Mouse (Mus musculus) erythroblast, embryonic 14.5 days (primary cell): ENCODE measurements at regions not wholly inside any gene's neighbourhood (a gene's known extent, or its start where the extent isn't known, plus 50 kb on each side); places are given as distances from the start of the nearest gene placed in this dataset.

Experiments used
- H3K27me3 ChIP-seq: 2 replicates; pipeline ENCODE4 v1.6.1; 2012; ENCODE audit warnings: inconsistent platforms; ENCODE audit not compliant: control insufficient read depth
- H3K36me3 ChIP-seq: 2 replicates; pipeline ENCODE4 v1.6.1; 2012; ENCODE audit warnings: mild to moderate bottlenecking, inconsistent platforms; ENCODE audit not compliant: control insufficient read depth
- H3K4me1 ChIP-seq: 2 replicates; pipeline ENCODE4 v1.6.1; 2012; ENCODE audit warnings: inconsistent platforms; ENCODE audit not compliant: control insufficient read depth
- H3K4me3 ChIP-seq: replicated peaks from 2 replicates; pipeline ENCODE3; 2012; ENCODE audit warnings: moderate library complexity, mild to moderate bottlenecking, inconsistent platforms
- H3K9me3 ChIP-seq: 2 replicates; pipeline ENCODE4 v1.6.1; 2012; ENCODE audit warnings: low read length, inconsistent platforms, mixed read lengths; ENCODE audit not compliant: control insufficient read depth
- GATA1 ChIP-seq: IDR thresholded peaks from 2 replicates; pipeline ENCODE4 v1.6.1; 2012; ENCODE audit warnings: low read length, inconsistent platforms, mixed read lengths
- TAL1 ChIP-seq: IDR thresholded peaks from 3 replicates; pipeline ENCODE4 v1.6.1; 2012; ENCODE audit warnings: low read length, inconsistent platforms, mixed read lengths

DNA sequence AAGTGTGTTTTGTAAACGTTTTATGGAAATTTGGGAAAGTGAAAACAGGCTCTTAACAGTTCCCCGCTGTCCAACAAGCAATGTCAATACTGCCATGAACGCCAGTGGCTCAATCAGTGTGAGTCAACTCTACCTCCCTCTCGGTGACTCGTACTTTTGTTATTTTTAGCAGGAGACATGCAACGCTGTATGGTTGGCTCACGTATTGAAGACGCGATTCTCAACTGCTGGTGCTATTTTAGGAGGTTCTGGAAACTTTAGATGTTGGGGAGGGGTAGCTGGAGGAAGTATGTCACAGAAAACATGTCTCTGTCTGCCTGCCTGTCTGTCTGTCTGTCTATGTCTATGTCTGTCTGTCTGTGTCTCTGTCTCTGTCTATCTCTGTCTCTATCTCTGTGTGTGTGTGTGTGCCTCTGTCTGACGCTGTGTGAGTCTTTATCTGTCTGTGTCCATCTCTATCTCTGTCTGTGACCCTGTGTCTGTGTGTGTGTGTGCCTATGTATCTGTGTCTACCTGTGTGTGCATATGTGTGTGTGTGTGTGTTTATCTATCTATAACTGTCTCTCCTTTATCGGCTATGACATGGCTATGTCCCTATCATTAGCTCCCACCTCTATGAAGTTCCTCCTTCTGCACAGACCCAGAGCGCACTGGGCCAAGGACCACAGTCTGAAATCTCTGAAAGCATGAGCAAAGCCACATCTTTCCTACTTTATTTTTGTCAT lies 283.9 kb upstream of the Runx1 start:
- H3K4me3 ChIP-seq: no peak overlapping the region
- TF ChIP-seq TAL1: no peak
- H3K27me3 ChIP-seq: peaks cover 36% of the 10 kb centered on the region
- peaks cover 2% of the 10 kb centered on the region; the same call in 1 of the 2 replicates for H3K9me3 ChIP-seq
- H3K4me1 ChIP-seq: peaks cover 11% of the 10 kb centered on the region
- H3K36me3 ChIP-seq: no peaks in the 10 kb centered on the region

DNA sequence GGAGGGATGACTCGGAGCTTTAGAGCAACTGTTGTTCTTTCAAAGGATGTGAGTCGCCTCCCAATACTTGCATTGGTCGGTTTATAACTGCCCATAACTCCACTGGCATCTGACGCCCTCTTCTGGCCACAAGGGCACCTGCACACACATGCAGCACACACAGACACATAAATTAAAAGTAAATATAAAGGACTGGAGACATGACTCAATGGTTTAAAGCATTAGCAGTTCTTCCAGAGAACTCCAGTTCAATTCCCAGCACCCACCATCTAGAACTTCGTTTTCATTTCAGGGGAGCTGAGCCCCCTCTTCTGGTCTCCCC lies 281.5 kb upstream of the Runx1 start:
- H3K36me3 ChIP-seq: no peaks in the 10 kb centered on the region
- no peak for TF ChIP-seq GATA1
- TF ChIP-seq TAL1: no peak
- H3K4me1 ChIP-seq: peaks cover 14% of the 10 kb centered on the region
- H3K9me3 ChIP-seq: peaks cover 2% of the 10 kb centered on the region; the same call in 1 of the 2 replicates
- H3K27me3 ChIP-seq: peaks cover 25% of the 10 kb centered on the region
- H3K4me3 ChIP-seq: no peak overlapping the region

DNA sequence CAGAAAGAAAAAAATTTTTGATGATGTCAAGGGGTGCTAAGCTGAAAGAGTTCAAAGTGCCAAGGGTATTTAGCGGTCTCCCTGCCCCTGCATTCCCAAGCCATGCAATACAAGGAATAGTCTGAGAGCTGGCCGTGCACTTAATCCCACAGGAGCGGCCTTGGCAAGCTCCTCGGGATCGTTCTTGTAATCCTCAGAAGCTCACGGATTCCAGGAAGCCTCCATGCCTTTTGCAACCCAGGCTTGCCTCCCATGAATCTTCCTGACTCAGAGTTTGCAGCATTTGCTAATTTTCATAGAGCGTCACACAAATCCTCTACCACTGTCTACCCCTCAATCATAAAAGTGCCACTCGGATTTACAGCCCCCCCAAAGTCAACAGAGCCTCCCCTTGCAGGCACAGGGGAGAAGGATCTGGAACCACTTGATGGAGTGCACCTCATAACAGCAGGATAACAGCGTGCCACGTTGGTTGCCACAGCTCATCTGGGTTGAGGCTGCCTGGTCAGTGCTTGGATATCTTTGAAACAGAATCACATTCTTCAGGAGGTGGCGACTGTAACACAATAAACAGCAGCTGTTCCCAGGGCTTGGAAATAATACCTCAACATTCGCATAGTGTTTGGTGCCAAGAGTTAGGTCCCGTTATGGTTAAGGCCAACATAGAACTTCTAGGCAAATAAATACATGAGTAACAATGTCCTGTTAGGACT lies 281.0 kb upstream of the Runx1 start:
- Histone ChIP-seq H3K4me1 (peaks cover 14% of the 10 kb centered on the region), H3K9me3 (peaks cover 2% of the 10 kb centered on the region; the same call in 1 of the 2 replicates), H3K27me3 (peaks cover 21% of the 10 kb centered on the region), H3K4me3 (no peak overlapping the region), H3K36me3 (no peaks in the 10 kb centered on the region)
- TF ChIP-seq TAL1 (no peak), GATA1 (no peak)

DNA sequence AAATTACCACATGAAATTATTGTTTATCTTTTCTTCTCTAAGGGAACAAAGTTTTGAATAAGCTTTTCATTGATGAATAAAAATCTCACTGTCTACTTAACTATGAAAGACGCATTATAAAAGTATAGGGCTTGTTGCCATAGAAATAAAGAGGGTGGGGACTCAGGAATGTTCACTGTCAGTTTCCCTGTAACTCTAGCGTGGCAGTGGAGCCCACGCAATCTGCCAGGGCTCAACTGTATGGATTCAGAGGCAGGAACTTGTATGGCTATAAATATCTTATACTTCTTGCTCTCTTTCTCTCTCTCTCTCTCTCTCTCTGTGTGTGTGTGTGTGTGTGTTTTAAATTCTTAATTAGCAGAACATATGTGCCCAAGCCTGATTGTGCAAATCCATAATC lies 276.2 kb upstream of the Runx1 start:
- TF ChIP-seq GATA1: no peak
- no peak for TF ChIP-seq TAL1
- no peaks in the 10 kb centered on the region for H3K9me3 ChIP-seq
- no peak overlapping the region for H3K4me3 ChIP-seq
- H3K27me3 ChIP-seq: peaks cover 27% of the 10 kb centered on the region
- H3K4me1 ChIP-seq: peaks cover 3% of the 10 kb centered on the region
- H3K36me3 ChIP-seq: no peaks in the 10 kb centered on the region

DNA sequence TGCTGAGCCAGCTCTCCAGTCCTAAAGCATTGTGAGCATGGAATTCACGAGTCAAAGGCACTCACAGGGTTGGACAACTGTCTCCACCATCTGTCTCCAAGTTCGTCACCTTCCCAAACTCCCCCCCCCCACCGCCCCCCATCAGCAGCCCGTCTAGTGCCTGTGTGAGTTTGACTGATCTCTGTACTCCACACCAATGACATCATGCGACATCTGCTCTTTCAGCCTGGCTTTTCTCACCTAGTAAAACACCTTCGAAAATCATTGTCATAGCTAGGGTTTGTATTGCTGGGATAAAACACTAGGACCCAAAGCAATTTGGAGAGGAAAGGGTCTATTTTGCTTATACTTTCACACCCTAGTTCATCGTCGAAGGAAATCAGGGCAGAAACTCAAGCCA lies 272.1 kb upstream of the Runx1 start:
- Histone ChIP-seq H3K9me3 (no peaks in the 10 kb centered on the region), H3K4me3 (no peak overlapping the region), H3K27me3 (peaks cover 15% of the 10 kb centered on the region), H3K36me3 (no peaks in the 10 kb centered on the region), H3K4me1 (peaks cover 2% of the 10 kb centered on the region)
- no peak for TF ChIP-seq TAL1
- TF ChIP-seq GATA1: no peak

DNA sequence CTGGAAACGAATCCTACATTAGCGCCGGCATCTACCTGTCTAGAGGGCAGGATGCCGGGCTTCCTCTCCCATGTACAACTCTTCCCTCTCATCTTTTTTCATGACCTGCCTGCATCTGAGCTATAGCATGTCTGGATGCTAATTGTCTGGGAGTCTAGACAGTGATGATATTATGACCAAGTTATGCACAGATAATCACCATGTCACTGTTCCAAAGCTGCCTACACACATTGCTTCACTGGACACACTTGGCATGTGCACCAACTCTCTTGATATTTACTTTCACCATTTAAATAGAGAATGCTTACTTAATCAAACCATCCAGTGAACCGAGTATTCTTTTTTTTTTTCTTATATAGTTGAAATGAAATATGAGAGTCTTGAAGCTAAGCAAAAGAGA lies 270.2 kb upstream of the Runx1 start:
- peaks cover 4% of the 10 kb centered on the region; the same call in 1 of the 2 replicates for H3K4me1 ChIP-seq
- no peaks in the 10 kb centered on the region for H3K36me3 ChIP-seq
- no peak overlapping the region for H3K4me3 ChIP-seq
- H3K9me3 ChIP-seq: no peaks in the 10 kb centered on the region
- no peak for TF ChIP-seq TAL1
- peaks cover 17% of the 10 kb centered on the region for H3K27me3 ChIP-seq

DNA sequence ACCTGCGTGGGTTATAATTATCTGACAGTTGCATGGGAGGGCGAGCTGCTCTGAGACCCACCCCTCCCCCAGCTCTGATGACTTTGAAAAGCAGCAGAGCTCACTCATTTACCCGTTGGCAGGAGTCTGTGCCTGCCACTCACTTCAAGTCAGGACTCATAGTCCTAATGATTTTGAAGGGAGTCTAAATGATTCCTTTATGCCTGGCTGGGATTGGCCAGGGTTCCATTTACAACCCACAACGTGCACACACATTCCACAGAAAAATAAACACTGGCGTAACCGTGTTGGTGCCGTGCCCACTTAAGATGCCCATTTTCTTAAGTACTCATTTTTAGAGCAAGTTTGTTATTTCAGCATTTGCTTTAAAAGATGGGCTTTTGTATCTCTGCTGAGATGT lies 266.8 kb upstream of the Runx1 start:
- peaks cover 4% of the 10 kb centered on the region; the same call in 1 of the 2 replicates for H3K4me1 ChIP-seq
- peaks cover 15% of the 10 kb centered on the region for H3K27me3 ChIP-seq
- TF ChIP-seq TAL1 (no peak), GATA1 (no peak)
- no peak overlapping the region for H3K4me3 ChIP-seq
- H3K9me3 ChIP-seq: no peaks in the 10 kb centered on the region
- H3K36me3 ChIP-seq: no peaks in the 10 kb centered on the region

DNA sequence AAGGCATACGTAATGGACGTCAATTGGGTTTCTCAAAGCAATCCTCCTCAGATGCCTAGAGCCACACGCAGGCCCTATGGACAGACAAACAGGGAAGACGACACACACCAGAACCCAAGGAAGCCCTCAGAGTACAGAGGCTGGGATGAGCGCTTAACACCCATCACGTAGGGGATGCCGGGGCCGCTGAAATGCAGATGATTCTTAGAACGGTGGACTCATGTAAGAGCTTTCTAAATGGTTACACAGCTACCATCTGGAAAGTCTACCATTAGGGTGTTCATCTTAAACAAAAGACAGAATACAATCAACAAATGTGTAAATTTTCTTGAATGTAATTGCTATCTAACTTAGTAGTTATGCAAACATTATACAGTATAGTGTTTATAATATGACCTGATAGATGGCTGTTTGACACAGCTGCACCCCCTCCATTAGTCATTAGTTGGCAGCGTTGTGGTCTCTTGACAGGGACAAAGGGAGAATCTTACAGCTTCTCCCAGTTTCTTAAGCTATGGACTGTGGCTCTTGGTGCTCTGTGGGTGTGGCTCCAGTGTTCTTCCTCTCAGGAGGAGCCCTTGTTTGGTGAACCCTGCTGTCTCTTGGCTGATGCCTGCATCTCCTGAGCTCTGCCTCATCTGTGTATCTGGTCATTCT lies 259.4 kb upstream of the Runx1 start:
- Histone ChIP-seq H3K27me3 (peaks cover 6% of the 10 kb centered on the region), H3K9me3 (no peaks in the 10 kb centered on the region), H3K4me1 (no peaks in the 10 kb centered on the region), H3K4me3 (no peak overlapping the region), H3K36me3 (no peaks in the 10 kb centered on the region)
- TF ChIP-seq GATA1: no peak
- no peak for TF ChIP-seq TAL1

DNA sequence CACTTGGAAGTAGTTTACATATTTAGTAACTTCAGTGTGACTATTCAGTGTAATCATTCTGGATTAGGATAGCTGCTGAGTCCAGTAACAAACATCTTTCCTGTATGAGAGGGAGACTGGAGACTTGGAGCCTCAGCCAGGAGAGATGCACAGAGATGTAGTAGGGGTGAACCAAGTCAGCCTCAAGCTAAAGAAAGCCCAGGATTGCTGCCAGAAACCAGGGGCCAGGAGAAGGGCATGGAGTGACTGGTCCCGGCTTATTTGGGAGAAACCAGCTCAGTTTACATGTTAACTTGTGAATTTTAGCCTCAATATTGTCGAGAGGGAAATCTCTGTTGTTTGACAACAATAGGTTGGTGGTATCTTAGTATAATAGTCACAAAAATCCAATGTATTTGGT lies 257.8 kb upstream of the Runx1 start:
- no peak overlapping the region for H3K4me3 ChIP-seq
- peaks cover 10% of the 10 kb centered on the region for H3K27me3 ChIP-seq
- TF ChIP-seq TAL1 (no peak), GATA1 (no peak)
- H3K4me1 ChIP-seq: no peaks in the 10 kb centered on the region
- no peaks in the 10 kb centered on the region for H3K9me3 ChIP-seq
- H3K36me3 ChIP-seq: no peaks in the 10 kb centered on the region
